Mouse (Mus musculus) ZHBTc4 (cell line): ENCODE data around the gene Sptbn4.

Experiments used
- DNase-seq: peaks from one replicate; pipeline ENCODE4 v3.0.0-alpha.2; 2011; ENCODE audit warnings: low read depth, low spot score

Gene Sptbn4

DNA sequence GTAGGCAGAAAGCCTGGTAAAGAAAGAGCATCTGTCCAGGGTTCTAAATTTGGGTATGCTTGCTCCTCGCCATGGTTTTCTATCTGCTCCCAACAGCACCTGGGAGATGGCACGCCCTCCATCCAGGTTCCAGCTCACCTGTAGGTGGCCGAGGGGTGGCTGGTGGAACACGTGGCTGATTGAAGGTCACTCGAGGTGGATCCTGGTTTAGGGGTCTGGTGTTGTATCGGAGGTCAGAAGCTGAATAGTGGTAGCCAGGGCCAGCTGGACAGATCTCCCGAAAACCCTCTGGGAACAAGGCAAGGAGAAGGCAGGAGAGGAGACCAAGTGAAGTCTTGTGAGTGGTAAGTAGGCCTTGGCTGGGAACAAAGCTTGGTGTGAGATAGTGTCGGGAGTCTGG, 120.0 kb downstream of the Sptbn4 start:
- DNase-seq, result no peak

DNA sequence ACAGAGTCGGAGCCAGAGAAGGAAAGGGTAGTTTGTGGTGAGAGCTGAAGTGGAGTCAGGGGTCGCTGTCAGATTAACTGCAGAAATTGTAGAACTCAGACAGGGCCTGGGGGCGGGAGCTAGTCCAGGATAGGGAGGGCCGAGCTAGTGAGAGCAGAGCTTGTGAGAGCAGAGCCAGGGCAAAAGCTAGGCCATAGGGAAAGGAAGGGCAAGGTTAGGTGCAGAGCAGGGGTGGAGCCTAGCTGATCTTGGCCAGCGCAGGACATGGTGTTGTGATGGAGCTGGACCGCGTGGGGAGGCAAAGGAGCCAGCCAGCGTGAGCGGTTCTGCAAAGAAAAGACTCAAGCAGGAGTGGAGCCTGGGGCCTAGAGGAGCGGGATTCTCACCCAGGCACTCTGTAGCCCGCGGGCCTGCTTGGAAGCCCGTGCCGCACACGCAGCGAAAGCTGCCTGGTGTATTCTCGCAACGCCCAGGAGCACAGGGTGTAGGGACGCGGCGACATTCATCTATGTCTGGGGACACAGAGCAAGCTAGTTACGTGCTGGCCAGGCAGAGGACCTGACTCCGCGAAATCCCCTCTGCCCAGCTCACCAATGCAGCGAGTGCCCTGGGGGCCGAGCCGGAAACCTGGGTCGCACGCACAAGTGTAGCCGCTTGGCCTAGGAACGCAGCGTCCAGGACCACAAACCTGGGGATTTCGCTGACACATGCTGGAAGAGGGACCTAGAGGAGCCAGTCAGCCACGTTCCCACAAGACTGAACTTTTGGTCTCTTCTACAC, 121.2 kb downstream of the Sptbn4 start:
- DNase-seq, result peak; percentile 89

DNA sequence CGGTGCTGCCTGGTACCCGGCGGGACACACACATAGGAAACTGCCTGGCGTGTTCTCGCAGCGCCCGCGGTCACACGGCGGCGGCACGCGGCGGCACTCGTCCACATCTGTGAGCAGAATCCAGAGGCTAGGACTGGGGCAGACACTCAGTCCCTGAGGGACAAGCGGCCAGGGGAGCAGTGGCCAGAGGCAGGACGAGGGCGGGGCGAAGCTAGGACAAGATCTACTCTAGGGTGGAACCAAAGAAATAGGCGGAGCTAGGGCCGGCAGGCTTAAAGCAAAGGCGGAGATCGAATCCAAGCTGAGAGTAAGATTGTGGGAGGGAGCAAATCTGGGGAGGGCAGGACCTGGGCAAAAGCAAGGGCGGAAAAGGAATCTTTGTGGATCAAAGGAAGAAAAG, 121.8 kb downstream of the Sptbn4 start:
- peak; percentile 91 for DNase-seq

DNA sequence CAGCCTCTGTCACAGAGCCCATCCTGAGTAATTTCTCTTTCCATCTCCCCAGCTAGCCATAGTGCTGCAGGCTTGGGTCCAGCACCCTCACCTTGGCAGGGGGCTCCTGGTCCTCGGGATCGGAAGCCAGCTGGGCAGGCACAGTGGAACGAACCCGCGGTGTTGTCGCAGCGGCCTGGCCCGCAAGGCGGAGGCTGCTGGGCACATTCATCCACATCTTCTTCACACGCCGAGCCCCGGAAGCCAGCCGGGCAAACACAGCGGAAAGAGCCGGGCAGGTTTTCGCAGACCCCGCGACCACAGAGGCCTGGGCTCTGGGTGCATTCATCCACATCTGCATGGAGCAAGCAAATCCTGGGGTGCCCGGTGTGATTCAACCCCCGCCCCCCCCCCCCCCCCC, 122.6 kb downstream of the Sptbn4 start:
- no peak for DNase-seq

DNA sequence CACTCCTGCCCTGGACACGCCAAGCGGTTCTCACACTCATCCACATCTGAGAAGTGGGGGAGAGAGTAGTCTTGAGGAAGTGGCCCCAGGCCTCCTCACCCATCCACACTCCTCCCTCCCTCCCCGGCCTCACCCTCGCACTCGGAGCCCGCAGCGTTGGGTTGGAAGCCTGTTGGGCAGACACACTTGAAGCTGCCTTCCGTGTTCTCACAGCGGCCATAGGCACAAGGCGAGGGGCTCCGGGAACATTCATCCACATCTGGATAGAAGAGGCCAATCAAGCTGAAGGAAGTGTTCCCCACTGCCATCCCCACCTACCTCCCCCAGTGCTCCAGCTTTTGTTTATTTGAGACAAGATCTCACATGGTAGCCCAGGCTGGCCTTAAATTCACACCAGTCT, 123.3 kb downstream of the Sptbn4 start:
- DNase-seq, result no peak

DNA sequence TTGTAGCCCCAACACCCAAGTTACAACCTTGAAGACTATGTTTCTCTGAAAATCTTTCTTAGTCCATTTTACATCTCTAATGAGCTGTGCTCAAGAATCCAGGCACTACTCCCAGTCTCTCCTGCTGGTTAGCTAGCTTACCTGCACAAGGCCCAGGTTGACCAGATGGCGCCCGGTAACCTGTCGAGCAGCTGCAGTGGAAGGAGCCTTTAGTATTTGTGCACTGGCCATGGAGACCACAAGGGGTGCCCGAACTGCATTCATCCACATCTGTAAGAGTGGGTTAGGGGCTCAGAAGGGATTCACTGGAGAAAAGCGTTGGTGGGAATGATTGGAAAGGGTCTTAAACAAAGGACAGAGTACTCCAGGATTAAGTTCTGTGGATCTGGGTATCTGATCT, 124.5 kb downstream of the Sptbn4 start:
- no peak for DNase-seq

DNA sequence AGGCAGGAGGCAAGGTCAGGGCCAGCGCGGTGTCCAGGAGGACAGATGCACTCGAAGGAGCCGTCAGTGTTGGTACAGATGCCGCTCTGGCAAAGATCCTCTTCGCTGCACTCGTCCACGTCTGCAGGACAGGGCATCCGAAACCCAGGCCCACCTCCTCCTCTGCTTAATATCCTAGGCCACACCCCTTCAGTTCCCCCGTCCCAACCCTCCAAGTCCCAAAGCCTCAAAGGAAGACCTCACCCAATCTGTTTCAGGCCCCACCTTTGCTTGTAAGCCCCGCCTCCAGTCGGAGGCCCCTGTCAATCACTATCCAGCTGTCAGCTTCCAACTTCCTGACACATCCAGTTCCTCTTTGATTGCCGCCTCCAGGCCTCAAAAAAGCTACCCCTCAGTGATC, 125.2 kb downstream of the Sptbn4 start:
- DNase-seq, result peak; percentile 92

DNA sequence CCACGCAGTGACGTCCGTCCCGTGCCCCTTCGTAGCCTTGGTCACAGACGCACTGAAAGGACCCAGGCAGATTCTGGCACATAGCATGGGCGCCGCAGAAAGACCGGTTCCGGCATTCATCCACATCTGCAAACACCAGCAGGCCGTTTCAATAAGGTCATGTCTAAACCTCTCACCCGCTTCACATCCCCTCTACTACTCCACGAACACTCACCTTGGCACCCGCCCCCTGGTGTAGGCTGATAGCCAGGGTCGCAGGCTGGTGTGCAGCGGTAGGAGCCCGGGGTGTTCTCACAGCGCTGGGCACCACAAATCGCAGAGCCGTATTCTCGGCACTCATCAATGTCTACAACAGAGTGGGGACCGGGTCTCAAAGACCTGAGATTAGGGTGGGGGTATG, 128.1 kb downstream of the Sptbn4 start:
- no peak for DNase-seq

DNA sequence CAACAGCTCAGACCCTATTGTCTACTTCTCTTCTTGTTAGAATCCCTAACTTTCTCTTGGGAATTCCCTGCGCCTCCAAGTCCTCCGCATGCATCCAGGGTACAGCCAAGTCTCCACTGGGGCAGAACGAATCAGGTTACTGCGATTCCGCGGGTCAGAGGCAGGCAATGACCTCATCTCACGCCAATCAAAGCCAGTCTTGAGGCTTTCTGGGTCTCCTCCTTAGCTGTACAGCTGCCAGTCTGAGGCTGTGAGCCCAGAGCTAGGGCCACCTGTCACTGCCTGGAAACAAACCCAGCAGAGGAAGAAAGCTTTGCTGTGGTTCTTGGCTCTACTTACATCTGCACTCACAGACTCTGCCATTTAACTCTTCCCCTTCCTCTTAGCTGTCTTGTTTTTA, 131.5 kb downstream of the Sptbn4 start:
- DNase-seq, result no peak

DNA sequence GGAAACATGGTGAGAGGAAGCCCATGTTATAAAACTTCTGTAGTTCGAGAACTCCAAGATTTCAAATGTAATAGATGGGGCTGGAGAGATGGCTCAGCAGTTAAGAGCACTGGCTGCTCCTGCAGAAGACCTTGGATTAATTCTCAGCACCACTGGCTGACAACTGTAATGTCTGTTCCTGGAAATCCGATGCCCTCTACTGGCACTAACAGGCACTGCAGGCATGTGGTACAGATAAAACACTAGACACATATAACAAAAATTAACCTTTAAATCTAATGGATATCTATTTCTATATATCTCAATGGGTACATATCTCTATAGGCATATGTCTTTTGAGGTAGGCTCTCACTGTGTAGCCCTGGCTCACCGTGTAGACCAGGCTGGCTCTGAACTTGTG, 133.1 kb downstream of the Sptbn4 start:
- DNase-seq, result peak; percentile 61

DNA sequence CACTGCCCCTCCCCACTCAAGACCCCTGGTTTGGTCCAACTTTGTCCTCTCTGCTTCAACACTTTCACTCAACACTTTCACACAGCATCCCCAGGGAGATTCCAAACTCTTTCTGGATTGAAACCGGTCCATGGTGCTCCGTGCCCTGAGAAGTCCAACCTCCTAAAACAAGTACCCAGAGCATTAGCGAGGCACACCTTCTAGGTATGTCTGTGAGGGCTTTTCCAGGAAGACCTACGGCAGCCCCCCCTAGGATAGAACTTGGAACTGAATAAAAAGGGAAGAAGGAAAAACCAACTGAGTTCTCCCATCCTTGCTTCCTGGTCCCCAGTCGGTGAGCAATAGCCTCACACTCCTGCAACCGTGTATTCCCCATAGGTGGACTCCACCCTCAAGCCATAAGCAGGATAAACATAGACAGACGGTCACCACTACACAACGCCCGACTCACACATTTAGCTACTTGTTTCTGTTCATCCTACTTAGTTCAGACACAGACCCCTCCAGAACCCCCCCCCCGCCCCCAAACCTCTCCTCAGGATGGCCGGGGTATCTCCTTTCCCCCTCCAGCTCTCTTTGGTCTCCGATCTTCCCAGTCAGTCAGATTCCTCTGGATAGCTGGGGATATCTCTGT, 135.7 kb downstream of the Sptbn4 start:
- DNase-seq, result no peak

DNA sequence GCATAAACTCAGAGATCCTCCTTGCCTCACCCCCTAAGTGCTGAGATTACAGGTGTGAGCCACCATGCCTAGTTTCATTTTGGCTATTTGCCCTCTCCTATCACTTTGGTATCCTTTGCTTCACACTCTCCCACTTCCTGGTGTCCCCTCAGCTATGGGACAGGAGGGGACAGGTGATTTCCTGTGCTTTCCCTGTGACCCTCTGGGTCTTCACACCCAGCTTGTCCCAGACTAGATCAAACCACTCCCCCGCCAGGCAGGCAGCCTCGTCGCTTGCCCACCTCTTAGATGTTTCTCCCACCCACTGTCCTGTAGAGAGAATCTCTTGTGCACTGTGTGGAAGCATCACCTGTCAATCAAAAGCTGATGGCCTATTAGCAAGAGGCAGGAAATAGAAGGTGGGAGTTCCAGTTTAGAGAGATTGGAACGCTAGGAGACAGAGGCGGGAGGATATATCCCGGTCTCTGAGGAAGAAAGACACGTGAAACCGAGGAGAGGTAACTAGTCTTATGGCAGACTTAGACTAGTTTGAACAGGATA, 136.4 kb downstream of the Sptbn4 start:
- peak; percentile 94 for DNase-seq

DNA sequence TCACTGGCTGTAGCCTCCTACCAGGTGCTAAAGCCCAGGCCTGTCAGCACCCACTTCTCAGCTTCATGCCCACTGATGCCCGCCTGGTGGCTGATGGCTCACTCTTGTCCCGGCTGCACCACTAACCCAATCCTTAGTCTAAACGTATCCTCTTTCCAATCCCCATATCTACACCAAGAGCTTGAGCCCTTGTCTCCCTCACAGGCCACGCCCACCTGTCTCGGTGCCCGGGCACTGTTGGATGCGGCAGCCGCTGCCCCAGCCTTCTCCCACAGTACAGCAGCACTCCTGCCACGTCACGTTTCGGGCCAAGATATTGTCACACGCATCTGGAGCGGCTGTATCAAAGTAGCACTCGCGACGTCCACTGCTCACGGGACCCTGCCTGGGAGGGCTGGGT, 137.2 kb downstream of the Sptbn4 start:
- peak; percentile 89 for DNase-seq

DNA sequence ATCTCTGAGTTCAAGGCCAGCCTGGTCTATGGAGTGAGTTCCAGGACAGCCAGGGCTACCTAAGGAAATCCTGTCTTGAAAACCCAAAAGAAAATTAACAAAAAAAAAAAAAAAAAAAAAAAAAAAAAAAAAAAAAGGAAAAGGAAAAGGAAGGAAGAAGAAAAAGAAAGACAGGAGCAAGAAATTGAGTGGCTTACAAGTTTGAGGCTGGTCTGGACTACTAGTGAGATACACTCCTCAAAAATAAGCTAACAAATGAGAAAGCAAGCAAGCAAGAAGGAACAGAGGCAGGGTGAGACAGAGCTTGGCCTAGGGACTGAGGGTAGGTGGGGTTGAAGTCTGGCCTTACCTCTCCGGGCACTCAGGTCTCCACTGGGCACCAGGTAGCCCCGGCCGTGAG, 137.7 kb downstream of the Sptbn4 start:
- DNase-seq, result no peak

DNA sequence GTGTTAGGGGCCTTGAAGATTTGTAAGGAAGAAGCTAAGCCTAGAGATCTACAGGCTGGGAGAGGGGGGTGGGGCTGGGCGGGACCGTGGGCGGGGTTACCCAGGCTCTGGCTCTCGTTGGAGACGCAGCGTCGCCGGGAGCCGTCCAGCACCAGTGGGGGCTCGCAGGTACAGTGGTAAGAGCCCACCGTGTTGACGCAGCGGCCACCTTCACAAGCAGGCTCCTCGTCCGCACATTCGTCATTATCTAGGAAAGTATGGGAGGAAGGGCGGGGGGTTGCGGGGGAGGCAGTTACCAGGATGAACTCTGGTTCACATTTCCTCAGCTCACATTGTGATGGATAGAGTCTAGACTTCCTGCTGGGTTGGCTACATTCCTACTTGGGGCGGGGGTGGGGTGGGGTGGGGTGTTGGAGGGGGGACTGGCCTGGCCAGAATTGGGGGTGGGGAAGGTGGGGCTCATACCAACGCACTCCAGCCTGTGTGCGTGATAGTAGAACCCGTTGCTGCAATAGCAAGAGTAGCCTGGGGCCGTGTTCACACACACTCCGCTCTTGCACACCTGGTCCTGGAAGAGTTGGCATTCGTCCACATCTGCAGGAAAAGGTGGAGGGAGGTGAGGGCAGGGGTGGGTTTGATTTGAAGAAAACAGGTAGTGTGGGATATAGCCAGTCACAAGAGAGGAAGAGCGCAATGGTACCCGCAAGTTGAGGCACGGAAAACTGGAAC, 138.5 kb downstream of the Sptbn4 start:
- DNase-seq, result peak; percentile 93

DNA sequence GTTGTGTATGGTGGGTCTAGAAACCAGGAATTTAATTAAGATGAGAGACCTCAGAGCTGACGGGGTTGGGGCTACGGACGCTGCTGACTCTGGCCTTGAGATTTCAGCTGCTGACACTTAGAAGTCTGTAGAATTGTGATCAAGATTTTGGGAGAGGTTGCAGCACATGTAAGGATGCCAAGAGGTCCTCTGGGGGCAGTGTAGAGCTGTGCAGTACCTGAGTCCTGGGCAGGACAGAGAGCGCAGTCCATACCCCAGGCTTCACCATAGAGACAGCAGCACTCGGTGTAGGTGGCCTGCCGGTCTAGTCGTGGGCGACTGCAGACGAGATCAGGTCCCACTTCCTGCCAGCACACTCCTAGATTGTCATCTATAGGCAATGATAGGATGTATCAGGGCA, 139.9 kb downstream of the Sptbn4 start:
- peak; percentile 81 for DNase-seq
